Mouse (Mus musculus): ENCODE measurements around the gene Homer3.

GRCm38 (mm10) chr8:70332070-70332877 is 49.6 kb downstream of the Homer3 start:
- TF ChIP-seq CTCF (IDR thresholded peaks at IDR 0.05; ENCODE audit: control insufficient read depth, insufficient read depth, insufficient replicate concordance, low read depth, low read length) (peak; percentile 60), POLR2A (IDR thresholded peaks at IDR 0.05; ENCODE audit: control insufficient read depth, low read depth, low read length) (no peak)
